Mouse (Mus musculus) brain, adult 2 months (tissue): Measurements from ENCODE around the gene Ttc29.

Source experiments
- DNase-seq: peaks from one replicate; pipeline ENCODE4 v3.0.0; 2011; ENCODE audit warnings: low read depth, low spot score

Ttc29 gene

DNA sequence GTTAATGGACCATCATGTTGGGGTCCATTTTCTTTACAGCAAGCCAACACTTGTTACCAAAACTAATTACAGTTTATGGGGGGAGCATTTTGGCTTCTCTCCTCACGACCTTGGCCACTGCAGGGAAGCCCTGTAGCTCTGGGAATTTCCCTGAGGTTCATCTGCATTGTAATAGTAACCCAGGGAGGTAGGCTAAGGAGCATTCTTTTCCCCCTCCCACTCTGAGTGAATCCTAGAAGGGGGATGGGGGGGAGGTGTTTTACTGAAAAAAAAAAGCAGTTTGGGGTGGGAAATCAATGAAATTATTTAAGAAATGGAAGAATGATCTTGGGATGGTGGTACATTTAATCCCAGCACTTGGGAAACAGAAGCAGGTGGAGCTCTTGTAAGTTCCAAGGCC, 210.8 kb downstream of the Ttc29 start:
- no peak for DNase-seq

DNA sequence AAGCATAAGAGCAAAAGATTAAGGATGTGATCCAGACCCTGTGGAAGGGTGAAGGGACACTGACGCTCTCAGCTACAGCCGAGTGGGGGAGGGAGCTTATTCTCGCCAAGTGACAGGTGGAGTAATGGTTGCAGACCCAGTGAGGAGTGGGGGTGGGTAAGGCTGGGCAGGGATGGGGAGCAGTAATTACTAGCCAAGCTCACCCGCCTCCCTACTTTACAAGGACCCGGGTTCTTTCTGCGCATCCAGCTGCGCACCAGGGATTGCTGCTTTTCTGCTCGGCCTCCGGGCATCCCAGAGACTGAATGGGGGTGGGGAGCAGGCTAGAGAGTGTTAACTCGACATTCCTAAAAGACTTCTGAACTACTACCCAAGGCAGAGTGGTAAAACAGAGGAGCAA, 213.4 kb downstream of the Ttc29 start:
- DNase-seq, result no peak

DNA sequence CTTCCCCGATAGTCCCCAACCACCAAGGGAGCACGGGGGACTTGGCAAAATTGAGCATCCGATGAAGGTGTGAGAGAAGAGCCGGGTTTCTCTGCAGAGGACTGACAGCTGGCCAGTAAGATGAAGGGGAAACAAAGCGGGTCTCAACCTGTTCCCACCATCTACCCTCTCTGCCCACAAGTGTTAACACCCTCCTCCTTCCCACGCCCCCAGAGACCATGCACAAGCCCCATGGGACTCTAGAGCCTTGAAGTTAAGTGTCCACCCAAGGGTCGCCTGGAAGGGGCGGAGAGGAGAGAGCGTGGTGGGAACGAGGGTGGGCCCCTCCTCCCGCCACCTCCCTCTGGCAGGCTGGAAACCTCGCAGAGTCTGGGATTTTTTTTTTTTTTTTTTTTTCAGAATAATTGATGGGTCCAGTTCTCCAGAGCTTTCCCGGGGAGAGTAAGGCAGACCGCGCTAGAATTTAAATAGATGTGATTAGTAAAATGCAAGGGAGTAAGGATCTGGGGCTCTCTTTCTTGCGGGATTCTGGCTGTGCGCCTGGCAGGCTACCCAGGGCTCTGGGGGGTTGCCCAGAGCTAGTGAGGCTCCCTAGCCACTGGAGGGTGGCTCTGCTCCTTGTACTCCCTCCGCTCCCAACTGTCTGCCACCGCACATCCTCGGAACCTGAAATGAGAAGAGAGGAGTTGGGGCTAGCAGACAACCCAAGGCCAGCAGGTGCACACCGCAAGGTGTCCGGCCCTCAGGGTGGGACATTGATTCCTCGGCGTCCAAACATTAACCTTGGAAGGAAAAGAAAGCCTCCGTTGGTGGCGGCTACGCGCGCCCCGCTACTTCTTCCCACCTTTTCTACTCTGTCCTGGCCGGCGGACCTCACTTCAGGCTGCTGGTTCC, 214.0 kb downstream of the Ttc29 start:
- DNase-seq, result no peak

DNA sequence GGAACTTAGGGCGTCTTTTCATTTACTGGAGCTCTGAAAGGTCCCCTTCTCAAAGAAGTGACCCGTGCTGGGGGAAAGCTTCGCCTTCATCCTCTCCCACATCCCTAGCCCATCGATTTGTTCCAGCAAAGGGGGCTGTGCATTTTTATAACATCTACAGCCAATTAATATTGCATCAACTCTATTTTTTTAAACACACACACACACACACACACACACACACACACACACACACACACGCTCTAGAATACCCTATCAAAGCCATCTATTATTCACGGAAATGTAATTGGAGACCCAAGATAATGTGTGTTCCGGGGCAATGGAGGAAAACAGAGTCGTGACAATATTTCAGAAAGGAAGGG, 214.7 kb downstream of the Ttc29 start:
- DNase-seq, result no peak

DNA sequence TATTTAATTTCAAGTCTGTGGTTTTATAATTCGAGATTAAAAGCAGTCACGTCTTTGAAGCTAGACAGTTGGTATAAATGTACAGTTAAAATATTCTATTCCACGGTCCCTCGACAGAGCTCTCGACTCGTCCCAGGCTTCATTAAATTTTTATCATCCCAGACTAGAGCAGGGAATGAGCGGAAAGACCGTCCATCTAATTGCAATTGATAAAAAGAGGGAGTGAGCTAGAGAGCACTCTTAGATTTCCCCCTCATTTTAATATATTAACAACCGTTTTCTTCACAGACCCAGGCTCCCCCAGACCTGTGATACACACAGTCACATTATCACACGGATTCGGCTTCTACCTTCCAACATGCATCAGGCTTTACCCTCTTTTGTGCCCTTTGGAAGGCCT, 215.1 kb downstream of the Ttc29 start:
- DNase-seq, result no peak

DNA sequence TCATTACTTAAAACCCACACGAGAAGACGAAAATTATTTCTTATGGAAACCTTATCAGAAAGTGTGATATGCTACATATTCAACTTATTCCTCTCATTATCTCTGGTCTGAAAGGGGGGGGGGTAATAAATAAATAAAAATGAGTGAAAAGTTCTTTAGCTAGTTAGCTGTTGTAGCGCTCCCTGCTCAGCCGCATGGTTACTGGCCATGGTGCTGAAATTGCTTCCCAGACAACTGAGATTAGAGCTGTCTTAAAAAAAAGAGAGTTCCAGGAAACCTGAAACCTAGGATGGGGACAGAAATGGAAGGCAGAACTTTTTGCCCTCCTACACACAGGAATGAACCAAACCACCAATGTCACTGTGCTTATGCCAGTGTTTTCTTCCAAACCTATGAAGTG, 218.3 kb downstream of the Ttc29 start:
- DNase-seq, result no peak

DNA sequence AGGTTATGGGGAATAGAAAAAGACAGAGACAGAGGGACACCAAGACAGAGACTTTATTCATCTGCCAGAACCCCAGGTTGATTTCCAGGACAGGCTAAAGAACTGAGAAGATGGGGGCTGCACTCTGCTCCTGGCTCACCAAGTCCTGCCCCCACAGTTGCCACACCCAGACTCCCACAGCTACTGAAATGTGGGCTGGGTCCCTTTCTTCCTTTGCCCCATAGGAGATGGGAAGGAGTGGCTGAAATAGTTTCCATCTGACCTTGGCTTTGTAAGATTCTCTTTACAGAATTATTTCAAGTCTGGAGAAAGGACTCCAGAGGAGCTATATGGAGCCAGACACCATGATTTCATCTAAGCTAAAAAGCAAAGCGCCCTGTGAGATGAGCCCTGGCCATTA, 219.4 kb downstream of the Ttc29 start:
- DNase-seq, result no peak

DNA sequence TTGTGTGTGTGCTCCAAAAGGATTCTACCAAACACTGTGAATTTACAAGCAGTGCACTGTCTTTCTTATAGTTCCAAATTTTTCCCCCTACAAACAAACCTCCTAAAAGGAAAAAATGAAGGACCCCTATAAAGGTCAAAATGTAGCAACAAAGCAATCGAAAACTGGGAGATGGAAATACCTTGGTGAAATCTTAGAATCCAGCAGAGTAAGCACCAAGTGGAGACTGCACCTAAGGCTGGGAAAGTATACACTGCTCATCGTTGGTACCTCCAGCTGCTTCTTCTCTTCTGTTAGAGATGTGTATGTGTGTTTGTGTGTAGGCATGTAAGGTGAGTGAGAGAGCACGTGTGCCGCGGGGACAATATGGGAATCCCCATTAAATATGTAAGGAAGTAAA, 220.2 kb downstream of the Ttc29 start:
- DNase-seq, result no peak

DNA sequence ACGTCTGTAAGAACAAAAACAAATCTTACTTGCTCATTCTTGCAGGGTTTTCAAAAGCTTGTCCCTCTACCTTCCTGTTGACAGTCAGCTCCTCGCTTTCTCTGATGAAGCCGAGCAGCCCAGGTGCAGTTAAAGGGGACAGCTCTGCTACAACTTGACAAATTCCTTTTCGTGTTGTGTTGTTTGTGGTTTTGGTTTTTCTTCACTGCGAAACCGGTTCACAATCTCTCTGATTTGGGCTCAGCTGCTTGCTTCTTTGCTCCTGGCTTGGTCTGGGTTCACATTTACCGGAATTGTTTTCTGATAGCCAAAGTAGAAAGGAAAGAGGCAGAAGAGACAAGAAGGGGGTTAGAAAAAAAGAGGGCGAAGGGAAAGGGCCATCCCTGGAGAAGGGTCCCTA, 221.2 kb downstream of the Ttc29 start:
- no peak for DNase-seq

DNA sequence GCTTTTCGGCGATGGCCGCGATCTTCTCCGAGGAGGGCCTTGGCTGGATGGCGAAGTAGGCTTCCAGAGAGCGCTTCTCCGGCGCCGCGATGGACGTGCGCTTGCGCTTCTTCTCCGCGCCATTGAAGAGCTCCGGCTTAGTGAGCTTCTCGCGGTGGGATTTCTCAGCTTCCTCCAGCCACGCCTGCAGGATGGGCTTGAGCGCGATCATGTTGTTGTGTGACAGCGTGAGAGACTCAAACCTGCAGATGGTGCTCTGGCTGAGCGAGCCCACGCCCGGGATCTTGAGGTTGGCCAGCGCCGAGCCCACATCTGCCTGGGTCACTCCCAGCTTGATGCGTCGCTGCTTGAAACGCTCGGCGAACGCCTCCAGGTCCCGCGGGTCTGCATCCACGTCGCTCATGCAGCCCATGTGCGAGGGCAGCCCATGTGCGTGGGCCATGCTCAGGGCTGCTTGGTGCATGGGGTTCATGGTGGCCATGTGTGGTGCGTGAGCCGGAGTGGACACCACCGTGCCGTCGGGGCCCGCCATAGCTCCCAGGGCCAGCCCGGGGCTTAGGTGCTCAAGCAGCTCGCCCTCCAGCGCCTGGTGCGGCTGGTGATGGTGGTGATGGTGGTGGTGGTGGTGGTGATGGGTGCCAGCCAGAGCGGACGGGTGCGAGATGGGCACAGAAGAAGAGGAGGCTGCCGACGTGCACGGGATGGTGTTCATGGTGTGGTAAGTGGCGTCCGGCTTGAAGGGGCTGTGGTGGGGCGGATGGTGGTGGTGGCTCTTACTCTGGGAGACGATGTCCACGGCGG, 221.9 kb downstream of the Ttc29 start:
- DNase-seq, result peak; percentile 15

DNA sequence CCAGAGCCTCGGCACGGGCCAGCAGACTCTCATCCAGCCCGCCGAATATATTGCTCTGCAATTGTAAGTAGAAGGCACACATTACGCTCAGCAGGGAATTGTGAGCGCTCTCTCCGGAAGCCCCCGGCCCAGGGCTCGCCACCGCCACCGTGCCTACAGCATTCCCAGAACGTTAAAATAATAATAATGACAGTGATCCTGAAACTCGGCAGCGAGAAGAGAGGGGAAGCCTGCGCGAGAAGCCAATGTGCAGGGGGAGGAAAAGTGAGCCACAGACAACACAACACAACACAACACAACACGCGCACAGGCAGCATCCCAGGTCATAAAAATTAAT, 222.5 kb downstream of the Ttc29 start:
- no peak for DNase-seq

DNA sequence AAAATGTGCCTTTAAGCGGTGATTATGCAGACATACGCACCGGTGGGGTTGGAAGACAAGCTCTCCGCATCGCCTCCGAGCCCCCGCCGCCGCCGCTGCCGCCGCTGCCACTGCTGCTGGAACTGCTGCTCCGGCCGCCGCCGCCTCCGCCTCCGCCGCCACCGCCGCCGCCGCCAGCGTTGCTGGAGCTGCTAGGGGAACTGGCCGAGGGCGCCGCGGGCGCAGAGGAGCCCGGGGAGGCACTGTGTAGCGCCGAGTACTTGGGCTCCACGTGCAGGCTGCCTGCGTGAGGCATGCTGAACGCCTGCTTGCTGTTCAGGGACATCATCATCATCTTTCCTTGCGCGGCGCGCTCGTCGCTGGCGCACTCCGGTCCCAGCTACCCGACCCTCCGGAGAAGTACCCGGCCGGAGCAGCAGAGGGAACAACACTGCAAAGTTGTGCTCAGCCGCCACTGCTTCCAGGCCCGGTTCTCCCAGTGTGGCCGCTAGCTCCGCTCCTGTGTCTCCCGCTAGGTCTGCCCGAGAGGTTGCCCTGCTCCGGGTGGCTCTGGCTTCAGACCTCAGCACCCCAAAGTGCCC, 223.1 kb downstream of the Ttc29 start, which contains the start of gene Pou4f2:
Gene Pou4f2, minus strand, starts transcription at position 575 of the 581 bp plus-strand sequence.
- peak; percentile 20 for DNase-seq

DNA sequence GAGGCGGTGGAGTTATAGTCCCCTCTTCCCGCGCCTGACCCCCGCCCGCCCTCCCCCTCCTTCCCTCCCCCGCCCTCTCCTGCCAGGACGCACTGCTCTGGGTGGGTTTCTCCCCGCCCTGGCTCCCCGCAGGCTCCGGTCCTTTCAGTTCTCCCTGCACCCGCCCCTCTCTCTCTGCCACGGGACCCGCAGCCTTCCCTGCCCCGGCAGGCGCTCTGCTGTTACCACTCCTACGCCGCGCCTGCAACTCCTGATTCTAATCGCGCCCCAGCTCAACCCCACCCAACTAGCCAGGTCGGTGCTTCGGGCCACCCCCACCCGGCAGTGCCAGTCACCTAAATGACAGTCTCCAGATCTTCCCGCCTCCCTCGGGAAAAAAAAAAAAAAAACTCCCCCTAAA, 223.6 kb downstream of the Ttc29 start:
- no peak for DNase-seq

DNA sequence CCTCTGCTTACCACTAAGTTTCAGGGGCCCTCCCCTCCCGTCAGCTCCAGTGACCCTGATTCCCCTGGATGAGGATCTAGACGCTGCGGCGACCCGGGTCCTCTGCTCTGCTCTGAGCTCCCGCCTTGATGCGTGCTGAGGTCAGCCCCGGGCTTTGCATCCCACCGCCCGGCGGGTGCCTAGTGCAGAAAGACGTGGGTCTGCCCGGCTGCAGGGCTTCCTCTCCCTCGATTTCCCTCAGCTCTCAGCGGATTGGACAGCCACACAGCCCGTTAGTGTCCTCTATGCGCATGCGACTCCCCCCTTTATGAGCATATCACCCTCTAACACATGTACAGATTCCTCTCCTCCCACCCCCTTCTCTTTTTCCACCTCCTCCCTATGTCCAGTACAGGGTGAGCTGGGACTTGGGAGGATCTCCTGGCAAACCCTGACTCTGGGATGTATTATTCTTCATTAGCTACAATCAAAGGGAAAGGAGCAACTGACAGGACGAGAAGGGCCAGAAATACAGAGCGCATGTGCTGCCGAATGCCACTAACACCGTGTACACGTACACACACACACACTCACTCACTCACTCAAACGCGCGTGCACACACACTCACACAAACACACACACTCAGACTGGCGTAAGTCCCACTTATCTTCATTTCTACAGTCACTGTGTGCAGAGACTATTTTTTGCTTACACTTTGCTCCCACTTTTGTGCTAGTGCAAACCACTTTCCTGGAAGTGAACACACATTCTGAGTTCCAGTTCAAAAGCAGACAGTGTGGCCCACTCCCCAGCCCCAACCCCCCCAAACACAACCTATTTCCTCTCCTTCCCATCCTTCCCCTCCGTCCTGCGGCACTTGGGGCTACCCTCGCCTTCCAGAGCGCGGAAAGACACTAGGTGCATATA, 224.3 kb downstream of the Ttc29 start:
- DNase-seq, result peak; percentile 13

DNA sequence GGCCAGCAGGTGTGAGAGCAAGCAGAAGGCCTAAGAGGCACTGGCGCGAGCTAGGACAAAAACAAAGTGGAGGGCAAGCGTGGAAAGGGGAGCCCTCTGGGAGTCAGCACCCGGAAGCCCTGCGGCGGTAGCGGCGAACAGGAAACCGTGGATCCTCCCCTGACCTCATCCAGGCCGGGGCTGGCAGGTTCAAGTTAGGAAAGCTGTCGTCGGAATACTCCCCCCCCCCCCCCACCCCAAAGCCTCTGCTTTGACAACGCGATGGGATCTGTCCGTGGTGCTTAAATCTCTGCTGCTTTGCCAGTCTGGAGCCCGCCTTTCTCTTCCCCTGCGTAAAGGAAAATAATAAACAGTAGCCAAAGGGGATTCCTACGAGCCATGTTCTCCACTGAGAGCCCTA, 225.0 kb downstream of the Ttc29 start:
- no peak for DNase-seq

DNA sequence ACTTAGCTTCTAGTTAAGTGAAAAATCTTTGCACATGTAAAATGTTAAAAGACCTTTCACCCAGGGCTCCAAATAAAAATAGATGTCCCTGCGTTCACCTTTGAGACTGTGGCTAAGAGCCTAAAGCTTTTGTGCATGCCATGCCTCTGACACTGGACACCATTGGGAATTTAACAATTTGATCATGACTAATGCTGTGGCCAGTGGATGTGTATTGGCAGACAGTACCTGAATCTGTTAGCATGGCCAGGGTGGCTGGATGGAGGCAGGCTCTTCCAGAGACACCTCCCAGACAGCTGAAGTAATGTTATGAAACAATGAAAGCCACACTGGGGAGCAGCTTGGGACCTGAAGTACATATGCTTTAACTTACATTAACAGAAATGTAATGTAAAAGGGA, 229.7 kb downstream of the Ttc29 start:
- DNase-seq, result no peak
